Mouse (Mus musculus) layer of hippocampus, postnatal 25 days (tissue): ENCODE measurements around the gene Acnat1. TPM values are rescaled to one million over a fixed set of nuclear protein-coding genes. Genes with fewer than 3 reads are reported as not detected.
"Not testable (repeated sequence)": the region's sequence is repeated elsewhere in the genome, so short reads cannot be mapped to it uniquely, and the experiment has no call there.

Experiments used
- DNase-seq, 2 experiments: peaks; one replicate each; pipeline ENCODE4 v3.0.0; 2022; ENCODE audit warnings: mixed read lengths in 2 of 2, low spot score in 1 of 2; ENCODE audit errors: extremely low spot score in 1 of 2
- total RNA-seq, 2 experiments: library from RNA; stranded (reverse); gene quantifications; 2 replicates each; pipeline ENCODE4 v1.2.3; 2021

Acnat1 gene
- total RNA-seq, 2 experiments from 2014 or later: 0.20 to 0.52 TPM

GRCm38 (mm10) chr4:49467360-49467759 lies 6.4 kb downstream of the Acnat1 start:
- DNase-seq: no peak

GRCm38 (mm10) chr4:49456171-49456570 lies 17.5 kb downstream of the Acnat1 start:
- no peak for DNase-seq

- DNase-seq: no peak
Measured at GRCm38 (mm10) chr4:49451848-49452551, 21.7 kb downstream of the Acnat1 start.

- DNase-seq: not testable (repeated sequence)
Measured at GRCm38 (mm10) chr4:49451133-49451847, 22.4 kb downstream of the Acnat1 start.

GRCm38 (mm10) chr4:49436968-49437367 lies 36.7 kb downstream of the Acnat1 start:
- DNase-seq: not testable (repeated sequence)

- DNase-seq: not testable (repeated sequence)
Measured at GRCm38 (mm10) chr4:49410151-49410550, 63.6 kb downstream of the Acnat1 start.

- not testable (repeated sequence) for DNase-seq
Measured at GRCm38 (mm10) chr4:49407957-49408356, 65.8 kb downstream of the Acnat1 start, which contains the start of gene Acnat2. Gene Acnat2, minus strand, starts transcription at chr4:49408151.

Other genes with a start within 250 kb of the Acnat1 start
- gene Acnat2, start 65.8 kb downstream of the Acnat1 start, total RNA-seq: under 1 TPM in 1 of 2 experiments, not detected in 1; 0.20 TPM
- gene Baat, start 32.6 kb upstream of the Acnat1 start, total RNA-seq: under 1 TPM in 1 of 2 experiments, not detected in 1; 0.19 TPM
- gene Mrpl50, start 47.2 kb upstream of the Acnat1 start, total RNA-seq: 10 to 100 TPM; 31.4 to 33.8 TPM
- gene Zfp189, start 47.3 kb upstream of the Acnat1 start, total RNA-seq: 10 to 100 TPM; 23.1 to 28.3 TPM
- 1 to 10 TPM; 1.3 to 1.9 TPM for gene Aldob, start 75.6 kb upstream of the Acnat1 start, total RNA-seq
- gene Tmem246, start 124.0 kb upstream of the Acnat1 start, total RNA-seq: 10 to 100 TPM; 66.0 to 75.9 TPM
- 10 to 100 TPM; 60.5 to 73.3 TPM for gene Rnf20, start 158.1 kb upstream of the Acnat1 start, total RNA-seq
- 1 to 10 TPM in 1 of 2 experiments, under 1 TPM in 1; 0.32 to 1.1 TPM for gene Ppp3r2, start 208.1 kb upstream of the Acnat1 start, total RNA-seq